Mouse (Mus musculus) lung, postnatal 10 days (tissue): ENCODE data around the gene Prdm1.

Source experiments
- DNase-seq: peaks from one replicate; pipeline ENCODE4 v3.0.0; 2021

Prdm1 gene

GRCm38 (mm10) chr10:44456757-44457595 lies 71.3 kb downstream of the Prdm1 start:
- DNase-seq: peak; percentile 67

DNA sequence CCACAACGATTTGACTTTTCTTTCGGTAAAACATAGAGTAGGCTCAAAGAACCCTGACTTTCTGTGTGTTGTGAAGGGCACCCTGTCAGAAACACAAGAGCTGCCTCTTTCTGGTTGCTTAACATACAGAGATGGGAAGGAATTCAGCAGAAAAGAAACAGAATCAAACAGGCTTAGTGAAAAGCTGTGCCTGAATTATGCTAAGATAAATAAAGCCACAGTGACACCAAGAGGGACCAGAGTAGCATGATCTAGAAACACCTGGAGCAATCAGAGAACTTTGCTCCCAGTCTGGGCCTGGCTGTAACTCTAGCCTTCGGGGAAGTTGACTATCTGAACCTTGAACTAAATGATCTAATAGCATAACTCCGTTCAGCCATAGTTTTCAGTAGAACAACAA lies 73.5 kb downstream of the Prdm1 start:
- no peak for DNase-seq

- no peak for DNase-seq
These were observed 74.2 kb downstream of the Prdm1 start for GRCm38 (mm10) chr10:44454111-44454510.

DNA sequence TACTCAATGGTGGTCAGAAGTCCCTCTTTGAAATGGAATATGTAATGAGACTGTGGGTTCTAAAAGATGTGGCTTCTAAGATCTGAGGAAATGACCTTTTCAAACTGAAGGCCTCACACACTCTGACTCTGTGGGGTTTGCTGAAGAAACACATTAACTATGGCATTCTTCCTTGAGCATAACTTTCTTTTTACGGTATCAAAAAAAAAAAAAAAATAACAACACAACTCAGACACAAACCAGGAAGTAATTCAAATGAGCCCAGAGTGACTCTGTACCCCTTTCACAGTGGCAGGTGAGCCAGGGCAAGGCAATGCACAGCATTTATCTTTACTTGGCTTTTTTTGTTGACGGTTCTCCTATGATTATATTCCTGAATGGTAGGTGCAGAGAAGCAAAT lies 77.5 kb downstream of the Prdm1 start:
- no peak for DNase-seq

DNA sequence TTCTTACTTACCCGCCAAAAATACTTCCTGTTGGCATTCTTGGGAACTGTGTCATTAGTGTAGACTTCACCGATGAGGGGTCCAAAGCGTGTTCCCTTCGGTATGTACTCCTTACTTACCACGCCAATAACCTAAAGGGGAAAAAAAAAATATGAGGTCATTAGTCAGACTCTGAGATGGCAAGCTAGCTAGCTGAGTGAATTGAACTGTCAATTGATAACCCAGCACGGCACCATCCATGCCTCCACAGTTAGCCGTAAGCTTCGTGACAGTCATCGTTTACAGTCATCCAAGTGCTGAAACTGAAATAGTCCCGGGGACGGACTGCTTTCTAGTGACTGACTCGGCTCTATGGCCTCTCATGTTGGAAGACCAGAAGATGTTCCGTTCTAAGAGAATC lies 78.2 kb downstream of the Prdm1 start:
- no peak for DNase-seq

- DNase-seq: no peak
These were observed 78.6 kb downstream of the Prdm1 start for GRCm38 (mm10) chr10:44449666-44450065.

- DNase-seq: peak; percentile 56
These were observed 80.1 kb downstream of the Prdm1 start for GRCm38 (mm10) chr10:44448165-44448564.

DNA sequence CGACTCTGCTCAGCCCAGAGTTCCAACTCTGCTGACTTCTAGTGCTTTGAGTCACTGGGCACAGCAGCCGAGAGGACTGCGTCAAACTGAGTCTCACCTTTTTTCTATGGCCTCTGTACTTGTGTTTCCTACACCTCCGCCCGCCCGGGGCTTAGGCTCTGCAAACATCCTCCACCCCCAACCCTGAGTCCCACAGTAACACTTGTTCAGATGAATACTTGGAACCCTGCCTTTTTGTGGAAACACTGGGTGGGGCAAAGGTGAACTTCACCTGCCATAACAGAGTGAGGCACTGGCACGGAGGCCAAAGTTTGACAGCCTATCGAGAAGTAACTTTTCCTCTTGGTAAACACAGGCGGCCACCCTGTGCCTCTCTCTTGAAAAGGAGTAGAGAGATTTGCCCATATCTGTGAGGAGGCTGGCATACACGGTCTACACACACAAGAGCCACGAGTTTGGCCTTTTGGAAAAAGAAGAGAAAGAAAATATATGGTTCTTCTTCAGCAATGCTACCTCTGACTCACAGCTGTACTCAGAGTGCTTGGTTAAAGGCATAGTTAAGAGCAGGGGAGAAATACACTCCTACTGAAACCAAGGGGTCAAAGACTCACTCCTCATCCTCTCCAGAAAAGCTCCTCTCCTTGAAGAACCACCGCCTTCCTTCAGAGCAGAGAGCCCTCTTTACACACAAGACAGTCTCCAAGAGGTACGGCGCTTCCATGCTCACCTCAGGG lies 80.7 kb downstream of the Prdm1 start:
- peak; percentile 42 for DNase-seq

GRCm38 (mm10) chr10:44447001-44447400 lies 81.3 kb downstream of the Prdm1 start:
- no peak for DNase-seq

GRCm38 (mm10) chr10:44444415-44444814 lies 83.9 kb downstream of the Prdm1 start:
- no peak for DNase-seq

- DNase-seq: no peak
These were observed 84.6 kb downstream of the Prdm1 start for GRCm38 (mm10) chr10:44443696-44444095.

DNA sequence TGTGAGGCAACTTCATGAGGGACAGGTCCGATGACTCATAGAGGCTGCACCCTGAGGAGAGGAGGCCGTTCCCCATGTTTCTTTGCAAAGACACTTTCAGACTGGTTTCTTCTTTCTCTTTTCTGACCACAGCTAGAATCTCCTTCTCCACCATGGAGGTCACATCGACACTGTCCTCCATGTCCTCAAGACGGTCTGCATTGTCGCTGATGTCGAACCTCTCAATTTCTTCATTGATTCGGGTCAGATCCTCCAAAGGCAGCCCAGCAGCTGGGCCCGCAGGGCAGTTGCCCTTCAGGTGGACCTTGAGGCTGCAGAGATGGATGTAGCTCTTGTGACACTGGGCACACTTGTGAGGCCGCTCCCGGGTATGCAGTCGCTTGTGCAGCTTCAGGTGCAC lies 88.6 kb downstream of the Prdm1 start:
- no peak for DNase-seq

- DNase-seq: no peak
These were observed 90.7 kb downstream of the Prdm1 start for GRCm38 (mm10) chr10:44437614-44438013.

DNA sequence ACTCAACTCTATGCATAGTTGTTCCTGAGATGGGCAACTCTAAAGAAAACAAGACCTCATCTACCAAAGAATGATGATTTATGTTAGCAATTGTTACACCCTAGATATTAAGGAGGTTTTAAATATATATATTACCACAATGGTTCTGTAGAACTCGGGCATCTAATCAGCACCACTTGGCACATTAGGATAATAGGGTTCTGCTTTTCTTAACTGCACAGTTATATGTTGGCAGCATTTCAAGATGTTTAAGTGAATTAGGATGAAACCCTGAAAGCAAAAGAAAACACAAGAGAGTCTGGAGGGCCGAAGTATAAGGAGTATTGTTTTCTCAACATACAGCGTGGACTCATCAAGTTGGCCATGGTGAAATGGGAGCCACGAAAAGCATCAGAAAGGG lies 92.3 kb downstream of the Prdm1 start:
- DNase-seq: no peak

DNA sequence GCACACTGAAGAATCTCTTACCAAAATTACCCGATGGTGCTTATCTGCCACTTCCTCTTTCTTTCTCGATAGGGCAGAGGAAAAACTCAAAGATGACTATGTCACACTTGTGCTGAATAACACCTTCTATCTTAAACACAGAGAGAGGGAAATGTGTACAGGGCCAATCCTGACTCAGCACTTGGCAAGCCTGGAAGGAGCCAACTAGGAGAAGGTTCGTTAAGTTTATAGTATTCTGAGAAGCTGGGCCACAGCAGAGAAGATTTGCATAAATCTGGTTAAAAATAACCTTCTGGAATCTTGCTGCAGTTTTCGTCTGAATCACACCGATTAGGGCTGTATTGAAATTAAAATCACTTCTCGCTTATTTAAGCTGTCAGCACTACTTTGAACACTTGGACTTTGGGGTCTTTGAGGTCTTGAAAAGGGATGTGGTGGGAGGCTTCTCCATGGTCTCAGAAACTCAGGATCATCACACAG lies 93.6 kb downstream of the Prdm1 start:
- peak; percentile 45 for DNase-seq

DNA sequence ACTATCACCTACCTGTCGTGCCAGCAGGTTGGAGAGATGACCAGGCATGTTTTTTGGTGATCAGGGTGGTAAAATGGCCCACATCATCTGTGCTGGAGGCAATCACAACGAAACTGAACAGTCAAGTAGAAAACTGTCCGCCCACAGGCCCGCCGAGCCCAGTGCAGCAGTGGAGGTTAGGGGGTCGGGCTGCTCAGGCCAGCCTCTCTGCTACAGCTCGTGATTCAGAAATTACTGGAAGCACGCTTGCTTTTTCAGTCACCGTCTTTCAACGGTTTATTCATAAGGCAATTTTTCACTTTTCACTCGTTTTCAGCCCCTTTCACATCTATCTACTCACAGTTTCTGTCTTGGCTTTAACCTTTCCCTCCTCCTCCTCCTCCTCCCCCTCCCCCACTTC lies 96.1 kb downstream of the Prdm1 start:
- no peak for DNase-seq

- peak; percentile 19 for DNase-seq
These were observed 96.6 kb downstream of the Prdm1 start for GRCm38 (mm10) chr10:44431689-44432088.

GRCm38 (mm10) chr10:44429177-44429888 lies 99.0 kb downstream of the Prdm1 start:
- no peak for DNase-seq

GRCm38 (mm10) chr10:44427891-44428361 lies 100.4 kb downstream of the Prdm1 start:
- peak; percentile 76 for DNase-seq

DNA sequence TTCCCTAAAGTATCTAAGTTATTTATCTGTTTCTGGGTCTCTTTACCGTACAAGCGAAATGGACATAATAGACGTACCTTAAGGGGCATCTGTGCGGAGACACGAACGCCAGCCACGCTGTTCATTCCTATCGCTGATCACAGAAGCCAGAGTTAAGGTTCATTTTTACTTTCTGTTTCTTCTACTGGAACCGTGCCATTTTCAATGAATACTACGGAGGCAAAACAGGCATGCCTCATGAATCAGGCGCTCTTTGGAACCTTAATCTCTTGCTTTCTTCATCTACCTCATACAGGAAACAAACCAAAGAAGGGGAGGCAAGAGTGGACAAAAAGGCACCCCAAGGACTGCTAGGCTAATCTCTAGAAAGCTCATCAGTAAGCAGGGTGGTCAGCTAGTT lies 100.9 kb downstream of the Prdm1 start:
- DNase-seq: no peak

- DNase-seq: peak; percentile 25
These were observed 103.3 kb downstream of the Prdm1 start for GRCm38 (mm10) chr10:44425013-44425412.

DNA sequence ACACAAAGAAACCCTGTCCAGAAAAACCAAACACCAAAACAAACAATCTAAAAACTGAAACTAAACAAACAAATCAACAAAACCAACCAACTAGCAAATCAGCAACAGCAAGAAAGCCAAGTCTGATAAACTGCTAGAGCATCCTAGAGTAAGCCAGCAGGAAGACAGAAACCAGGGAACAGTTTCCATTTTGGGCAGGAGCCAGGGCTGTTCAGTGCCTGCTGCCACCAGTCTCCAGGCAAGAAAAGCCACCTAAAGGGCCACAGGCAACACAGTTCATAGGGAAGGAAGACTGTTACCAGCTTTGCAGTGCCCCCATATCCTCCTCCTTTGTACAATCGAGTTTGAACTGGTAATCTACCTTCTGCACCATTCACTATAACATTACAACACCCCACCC lies 106.4 kb downstream of the Prdm1 start:
- DNase-seq: no peak

DNA sequence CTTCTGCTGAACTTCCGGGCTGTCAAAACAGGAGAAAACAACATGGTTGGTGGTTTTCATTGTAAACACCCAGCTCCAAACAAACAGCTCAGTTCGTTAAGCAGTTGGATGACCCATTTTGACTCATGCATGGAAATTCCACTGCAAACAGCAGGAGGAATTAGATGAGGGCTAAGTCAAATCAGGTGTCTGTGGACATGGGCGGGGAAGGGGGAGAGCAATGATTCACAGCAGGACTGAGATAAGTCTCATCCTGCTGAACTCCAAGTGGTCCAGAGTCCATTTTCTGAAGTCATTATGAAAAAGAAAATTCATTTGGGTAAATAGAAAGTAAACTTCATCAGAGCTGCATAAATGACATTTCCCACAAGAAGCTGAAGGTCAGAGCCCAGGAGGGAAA lies 108.1 kb downstream of the Prdm1 start:
- no peak for DNase-seq
